Mouse (Mus musculus) C2C12 (cell line): ENCODE measurements around the gene Duxbl1.
"Not testable (repeated sequence)": the region's sequence is repeated elsewhere in the genome, so short reads cannot be mapped to it uniquely, and the experiment has no call there.

Source experiments
- CEBPB ChIP-seq: IDR thresholded peaks from one replicate; pipeline ENCODE4 v1.6.1; 2011; ENCODE audit warnings: low read depth, mild to moderate bottlenecking, control low read depth, moderate library complexity
- CTCF ChIP-seq: IDR thresholded peaks from one replicate; pipeline ENCODE4 v1.5.1; 2011; ENCODE audit not compliant: control insufficient read depth, insufficient read depth, insufficient read length
- FOSL1 ChIP-seq: IDR thresholded peaks from one replicate; pipeline ENCODE4 v1.8.0; 2011; ENCODE audit warnings: mild to moderate bottlenecking, low read length; ENCODE audit not compliant: poor library complexity, insufficient read depth, severe bottlenecking
- MAX ChIP-seq: IDR thresholded peaks from one replicate; pipeline ENCODE4 v1.6.1; 2011; ENCODE audit warnings: mild to moderate bottlenecking, control low read depth
- MYOD1 ChIP-seq: IDR thresholded peaks from one replicate; pipeline ENCODE4 v1.6.1; 2011; ENCODE audit warnings: low read depth; ENCODE audit not compliant: control insufficient read depth, insufficient read length
- MYOG ChIP-seq: IDR thresholded peaks from one replicate; pipeline ENCODE4 v1.6.1; 2011; ENCODE audit not compliant: control insufficient read depth, insufficient read length; ENCODE audit errors: extremely low read depth
- USF1 ChIP-seq: IDR thresholded peaks from one replicate; pipeline ENCODE4 v1.6.1; 2011; ENCODE audit warnings: low read depth, mild to moderate bottlenecking, control low read depth, moderate library complexity

DNA sequence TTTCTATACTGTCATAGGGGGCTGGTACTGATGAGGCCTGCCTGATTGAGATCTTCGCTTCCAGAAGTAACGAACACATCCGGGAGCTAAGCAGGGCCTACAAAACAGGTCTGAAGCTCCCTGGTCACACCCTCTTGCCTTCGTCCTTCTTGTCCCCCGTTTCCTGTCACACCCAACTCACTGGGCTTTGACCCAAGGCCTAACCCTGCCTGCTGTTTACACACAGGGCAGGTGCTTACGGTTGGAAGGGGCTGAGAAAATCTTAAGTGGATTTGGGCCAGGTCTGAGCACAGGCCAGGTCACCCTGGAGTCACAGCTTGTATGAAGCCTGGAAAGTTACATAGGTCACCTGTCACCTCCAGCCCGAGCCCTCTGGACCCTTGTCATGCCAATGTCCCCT, 38.0 kb downstream of the Duxbl1 start:
- not testable (repeated sequence) for TF ChIP-seq CTCF, MAX, MYOD1, CEBPB, USF1, MYOG, FOSL1
